Mouse (Mus musculus) stomach, postnatal 0 days (tissue): ENCODE results near the gene Abca6.

ENCODE experiments used
- CTCF ChIP-seq: IDR thresholded peaks from 2 replicates; pipeline ENCODE4 v1.5.1; 2016; ENCODE audit warnings: antibody characterized with exemption, low read depth, mild to moderate bottlenecking, moderate library complexity
- EP300 ChIP-seq: optimal IDR thresholded peaks from 2 replicates; pipeline ENCODE3; 2016; ENCODE audit warnings: antibody characterized with exemption

- TF ChIP-seq CTCF (no peak), EP300 (no peak)
Observed at GRCm38 (mm10) chr11:110284849-110285248, 33.3 kb upstream of the Abca6 start.
